Mouse (Mus musculus) embryo, embryonic 11 days (tissue): Measurements from ENCODE around the gene Olfr15.
A peak's percentile ranks its signal among the peaks of the same experiment; 100 is the strongest.
"Not testable (repeated sequence)": the region's sequence is repeated elsewhere in the genome, so short reads cannot be mapped to it uniquely, and the experiment has no call there.

ENCODE experiments used
- DNase-seq: peaks from one replicate; pipeline ENCODE4 v3.0.0-alpha.2; 2015

Gene Olfr15

GRCm38 (mm10) chr16:3830588-3831109, at the start of gene Olfr15:
TSS of gene Olfr15 (plus strand) at chr16:3830878.
- peak; percentile 8 for DNase-seq

- no peak for DNase-seq
Observed at GRCm38 (mm10) chr16:3781237-3781636, 49.4 kb upstream of the Olfr15 start.

- no peak for DNase-seq
Observed at GRCm38 (mm10) chr16:3788394-3788793, 42.3 kb upstream of the Olfr15 start.

- no peak for DNase-seq
Observed at GRCm38 (mm10) chr16:3808176-3808575, 22.5 kb upstream of the Olfr15 start.

- not testable (repeated sequence) for DNase-seq
Observed at GRCm38 (mm10) chr16:3814667-3815066, 16.0 kb upstream of the Olfr15 start.

GRCm38 (mm10) chr16:3820202-3820601, 10.5 kb upstream of the Olfr15 start:
- DNase-seq, result no peak

GRCm38 (mm10) chr16:3828021-3828420, 2.7 kb upstream of the Olfr15 start:
- DNase-seq, result no peak

- no peak for DNase-seq
Observed at GRCm38 (mm10) chr16:3829727-3830126, 951 bp upstream of the Olfr15 start.

GRCm38 (mm10) chr16:3835461-3835860, 4.8 kb downstream of the Olfr15 start:
- DNase-seq, result no peak

- peak; percentile 23 for DNase-seq
Observed at GRCm38 (mm10) chr16:3839157-3839885, 8.6 kb downstream of the Olfr15 start.

GRCm38 (mm10) chr16:3842989-3843388, 12.3 kb downstream of the Olfr15 start:
- DNase-seq, result peak; percentile 5

GRCm38 (mm10) chr16:3843796-3844195, 13.1 kb downstream of the Olfr15 start:
- no peak for DNase-seq

- peak; percentile 96 for DNase-seq
Observed at GRCm38 (mm10) chr16:3846711-3847518, 16.2 kb downstream of the Olfr15 start, which contains the start of gene Zfp174. TSS of gene Zfp174 (plus strand) at chr16:3847268.

GRCm38 (mm10) chr16:3847871-3848270, 17.2 kb downstream of the Olfr15 start:
- DNase-seq, result peak; percentile 9

GRCm38 (mm10) chr16:3848416-3848815, 17.7 kb downstream of the Olfr15 start:
- DNase-seq, result no peak

- not testable (repeated sequence) for DNase-seq
Observed at GRCm38 (mm10) chr16:3851301-3851700, 20.6 kb downstream of the Olfr15 start.

- DNase-seq, result peak; percentile 35
Observed at GRCm38 (mm10) chr16:3852586-3852985, 21.9 kb downstream of the Olfr15 start.

- DNase-seq, result no peak
Observed at GRCm38 (mm10) chr16:3854437-3855182, 23.9 kb downstream of the Olfr15 start.

- no peak for DNase-seq
Observed at GRCm38 (mm10) chr16:3855776-3856175, 25.1 kb downstream of the Olfr15 start.

GRCm38 (mm10) chr16:3859254-3859653, 28.6 kb downstream of the Olfr15 start:
- DNase-seq, result no peak

- no peak for DNase-seq
Observed at GRCm38 (mm10) chr16:3871815-3872214, 41.1 kb downstream of the Olfr15 start.

GRCm38 (mm10) chr16:3872216-3873047, 41.8 kb downstream of the Olfr15 start, which contains the start of gene Naa60:
TSS of gene Naa60 (plus strand) at chr16:3872375.
- peak; percentile 94 for DNase-seq
